Mouse (Mus musculus): Measurements from ENCODE around the gene Yipf4. TPM values are rescaled to one million over a fixed set of nuclear protein-coding genes. Genes with fewer than 3 reads are reported as not detected.
A peak's percentile ranks its signal among the peaks of the same experiment; 100 is the strongest.
"Not testable (repeated sequence)": the region's sequence is repeated elsewhere in the genome, so short reads cannot be mapped to it uniquely, and the experiment has no call there.

The Yipf4 gene
- 67.2 to 82.9 TPM (median 81.1 TPM) in 3 replicates for total RNA-seq (2017)

- peak; percentile 100 for ATAC-seq (replicated peaks; ENCODE audit: insufficient number of reproducible peaks, low FRiP score, low TSS enrichment, poor library complexity, severe bottlenecking)
These were observed at the start of gene Yipf4 for GRCm38 (mm10) chr17:74489024-74489900. Yipf4 (plus strand) TSS chr17:74489493.

- ATAC-seq (replicated peaks; ENCODE audit: insufficient number of reproducible peaks, low FRiP score, low TSS enrichment, poor library complexity, severe bottlenecking) = peak; percentile 86
These were observed 48.8 kb upstream of the Yipf4 start for GRCm38 (mm10) chr17:74440486-74440885.

- ATAC-seq (replicated peaks; ENCODE audit: insufficient number of reproducible peaks, low FRiP score, low TSS enrichment, poor library complexity, severe bottlenecking) = no peak
These were observed 39.5 kb upstream of the Yipf4 start for GRCm38 (mm10) chr17:74449776-74450175.

GRCm38 (mm10) chr17:74453928-74454327 lies 35.4 kb upstream of the Yipf4 start:
- ATAC-seq (replicated peaks; ENCODE audit: insufficient number of reproducible peaks, low FRiP score, low TSS enrichment, poor library complexity, severe bottlenecking) = no peak

GRCm38 (mm10) chr17:74454660-74455059 lies 34.6 kb upstream of the Yipf4 start:
- no peak for ATAC-seq (replicated peaks; ENCODE audit: insufficient number of reproducible peaks, low FRiP score, low TSS enrichment, poor library complexity, severe bottlenecking)

- ATAC-seq (replicated peaks; ENCODE audit: insufficient number of reproducible peaks, low FRiP score, low TSS enrichment, poor library complexity, severe bottlenecking) = no peak
These were observed 33.9 kb upstream of the Yipf4 start for GRCm38 (mm10) chr17:74455426-74455825.

- ATAC-seq (replicated peaks; ENCODE audit: insufficient number of reproducible peaks, low FRiP score, low TSS enrichment, poor library complexity, severe bottlenecking) = no peak
These were observed 32.5 kb upstream of the Yipf4 start for GRCm38 (mm10) chr17:74456825-74457224.

GRCm38 (mm10) chr17:74457972-74458677 lies 31.2 kb upstream of the Yipf4 start:
- no peak for ATAC-seq (replicated peaks; ENCODE audit: insufficient number of reproducible peaks, low FRiP score, low TSS enrichment, poor library complexity, severe bottlenecking)

- peak; percentile 96 for ATAC-seq (replicated peaks; ENCODE audit: insufficient number of reproducible peaks, low FRiP score, low TSS enrichment, poor library complexity, severe bottlenecking)
These were observed 30.4 kb upstream of the Yipf4 start, which contains the start of gene Nlrc4 for GRCm38 (mm10) chr17:74458711-74459408. Nlrc4 (minus strand) TSS chr17:74459142.

GRCm38 (mm10) chr17:74463510-74463909 lies 25.8 kb upstream of the Yipf4 start:
- no peak for ATAC-seq (replicated peaks; ENCODE audit: insufficient number of reproducible peaks, low FRiP score, low TSS enrichment, poor library complexity, severe bottlenecking)

- ATAC-seq (replicated peaks; ENCODE audit: insufficient number of reproducible peaks, low FRiP score, low TSS enrichment, poor library complexity, severe bottlenecking) = not testable (repeated sequence)
These were observed 21.3 kb upstream of the Yipf4 start for GRCm38 (mm10) chr17:74467981-74468380.

GRCm38 (mm10) chr17:74470133-74470532 lies 19.2 kb upstream of the Yipf4 start:
- not testable (repeated sequence) for ATAC-seq (replicated peaks; ENCODE audit: insufficient number of reproducible peaks, low FRiP score, low TSS enrichment, poor library complexity, severe bottlenecking)

GRCm38 (mm10) chr17:74480361-74481069 lies 8.8 kb upstream of the Yipf4 start:
- no peak for ATAC-seq (replicated peaks; ENCODE audit: insufficient number of reproducible peaks, low FRiP score, low TSS enrichment, poor library complexity, severe bottlenecking)

- 0 out of 2 replicates have a peak, but pooled peaks have one; percentile 4 for ATAC-seq (replicated peaks; ENCODE audit: insufficient number of reproducible peaks, low FRiP score, low TSS enrichment, poor library complexity, severe bottlenecking)
These were observed 568 bp downstream of the Yipf4 start for GRCm38 (mm10) chr17:74489901-74490220.

GRCm38 (mm10) chr17:74491565-74491964 lies 2.3 kb downstream of the Yipf4 start:
- ATAC-seq (replicated peaks; ENCODE audit: insufficient number of reproducible peaks, low FRiP score, low TSS enrichment, poor library complexity, severe bottlenecking) = no peak

- ATAC-seq (replicated peaks; ENCODE audit: insufficient number of reproducible peaks, low FRiP score, low TSS enrichment, poor library complexity, severe bottlenecking) = no peak
These were observed 10.9 kb downstream of the Yipf4 start for GRCm38 (mm10) chr17:74500204-74500603.

GRCm38 (mm10) chr17:74501085-74501484 lies 11.8 kb downstream of the Yipf4 start:
- peak; percentile 75 for ATAC-seq (replicated peaks; ENCODE audit: insufficient number of reproducible peaks, low FRiP score, low TSS enrichment, poor library complexity, severe bottlenecking)

- no peak for ATAC-seq (replicated peaks; ENCODE audit: insufficient number of reproducible peaks, low FRiP score, low TSS enrichment, poor library complexity, severe bottlenecking)
These were observed 18.6 kb downstream of the Yipf4 start for GRCm38 (mm10) chr17:74507934-74508333.

- peak; percentile 59; the same call in 1 of the 2 replicates for ATAC-seq (replicated peaks; ENCODE audit: insufficient number of reproducible peaks, low FRiP score, low TSS enrichment, poor library complexity, severe bottlenecking)
These were observed 19.3 kb downstream of the Yipf4 start for GRCm38 (mm10) chr17:74508600-74508999.
